Mouse (Mus musculus) left cerebral cortex, adult 9 months (tissue): ENCODE measurements at regions not wholly inside any gene's neighbourhood (a gene's known extent, or its start where the extent isn't known, plus 50 kb on each side); places are given as distances from the start of the nearest gene placed in this dataset.

Experiments used
- DNase-seq, 2 experiments: peaks; one replicate each; pipeline ENCODE4 v3.0.0; 2022; ENCODE audit warnings: low spot score in 2 of 2

GRCm38 (mm10) chrX:151708055-151708670 is 92.4 kb upstream of the Huwe1 start:
- peak; percentile 32 to 55 for DNase-seq
